Mouse (Mus musculus) frontal cortex, adult (tissue): Measurements from ENCODE around the gene Slc38a3.
"Not testable (repeated sequence)": the region's sequence is repeated elsewhere in the genome, so short reads cannot be mapped to it uniquely, and the experiment has no call there.

Source experiments
- ATAC-seq: cut with Nextera tagmentation; 2 replicates; pipeline ENCODE4 v1.9.2; 2017; ENCODE audit warnings: mild to moderate bottlenecking, moderate library complexity, mixed read lengths; ENCODE audit not compliant: low TSS enrichment

Slc38a3 gene

GRCm38 (mm10) chr9:107695441-107696105 is 26.2 kb upstream of the Slc38a3 start:
- ATAC-seq = no peak

- no peak for ATAC-seq
These were observed 25.3 kb upstream of the Slc38a3 start for GRCm38 (mm10) chr9:107694627-107695026.

GRCm38 (mm10) chr9:107693433-107693987 is 24.2 kb upstream of the Slc38a3 start:
- ATAC-seq = no peak

DNA sequence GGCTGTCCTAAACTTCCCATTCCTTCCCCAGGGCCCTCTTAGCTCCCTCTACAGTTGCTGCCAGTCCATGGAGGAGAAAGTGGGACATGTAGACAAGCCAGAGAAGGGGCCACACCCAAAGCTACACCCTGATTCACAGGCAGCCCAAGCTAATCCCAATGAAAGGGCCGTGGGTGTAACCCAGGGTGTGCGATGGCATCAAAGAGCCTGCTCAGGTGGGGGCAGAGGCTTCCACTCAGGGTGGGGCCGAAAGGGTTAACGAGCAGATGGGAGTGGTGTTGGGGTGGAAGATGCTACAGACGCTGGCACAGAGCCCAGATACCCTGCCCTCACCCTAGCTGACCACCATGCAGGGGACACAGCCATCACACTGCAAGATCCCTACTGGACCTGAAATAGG is 23.5 kb upstream of the Slc38a3 start:
- ATAC-seq = no peak

DNA sequence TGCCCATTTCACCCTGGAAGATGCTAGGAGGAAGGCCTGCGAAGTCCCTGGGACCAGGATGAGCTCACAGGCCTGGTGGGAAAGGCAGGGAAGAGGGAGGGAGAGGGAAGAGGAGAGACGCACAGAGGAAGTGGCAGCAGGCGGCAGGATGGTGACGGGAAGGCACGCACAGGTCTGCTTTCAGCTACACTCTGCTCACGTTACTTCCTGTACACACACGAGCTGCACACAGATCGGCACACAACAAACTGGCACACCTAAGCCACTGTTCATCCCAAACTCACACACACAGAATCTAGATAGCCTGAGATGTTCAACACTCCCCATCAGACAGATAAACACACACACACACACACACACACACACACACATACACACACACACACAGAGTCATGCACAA is 21.1 kb upstream of the Slc38a3 start:
- no peak for ATAC-seq

DNA sequence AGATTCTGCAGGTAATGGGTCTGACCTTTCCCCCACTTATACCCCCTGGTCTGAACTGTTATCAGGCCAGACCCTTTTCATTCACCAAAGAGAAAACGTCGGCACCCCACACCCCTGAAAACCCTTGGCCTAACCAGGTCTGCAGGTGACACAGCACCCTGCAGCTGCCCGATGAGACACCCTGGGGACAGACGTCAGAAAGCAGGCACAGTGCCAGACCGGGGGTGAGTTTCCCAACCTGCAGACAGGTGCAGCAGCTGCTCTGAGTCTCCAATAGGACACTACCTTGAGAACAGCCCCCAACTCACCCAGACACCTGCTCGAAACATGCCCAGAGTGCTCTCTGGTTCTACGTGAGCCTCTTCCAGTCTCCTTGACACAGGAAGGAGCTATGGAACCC is 19.6 kb upstream of the Slc38a3 start:
- no peak for ATAC-seq

DNA sequence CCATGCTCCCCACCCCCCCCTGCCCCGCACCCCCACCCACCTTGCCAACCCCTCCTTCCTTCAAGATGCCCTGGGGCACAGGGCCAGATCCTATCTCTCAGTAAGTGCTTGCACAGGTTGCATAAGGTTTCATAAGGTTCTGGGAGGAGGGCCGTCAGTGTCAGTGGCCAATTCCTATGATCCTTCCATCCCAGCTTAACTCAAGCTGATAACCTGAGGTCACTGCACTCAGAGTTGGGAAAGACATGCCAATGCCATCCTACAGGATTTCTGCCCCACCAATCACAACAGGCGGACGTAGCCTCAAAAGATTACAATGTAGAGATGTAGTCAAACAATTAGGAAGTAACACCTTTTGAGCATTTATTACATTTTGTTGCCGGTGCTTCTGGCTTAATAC is 19.1 kb upstream of the Slc38a3 start:
- no peak for ATAC-seq

DNA sequence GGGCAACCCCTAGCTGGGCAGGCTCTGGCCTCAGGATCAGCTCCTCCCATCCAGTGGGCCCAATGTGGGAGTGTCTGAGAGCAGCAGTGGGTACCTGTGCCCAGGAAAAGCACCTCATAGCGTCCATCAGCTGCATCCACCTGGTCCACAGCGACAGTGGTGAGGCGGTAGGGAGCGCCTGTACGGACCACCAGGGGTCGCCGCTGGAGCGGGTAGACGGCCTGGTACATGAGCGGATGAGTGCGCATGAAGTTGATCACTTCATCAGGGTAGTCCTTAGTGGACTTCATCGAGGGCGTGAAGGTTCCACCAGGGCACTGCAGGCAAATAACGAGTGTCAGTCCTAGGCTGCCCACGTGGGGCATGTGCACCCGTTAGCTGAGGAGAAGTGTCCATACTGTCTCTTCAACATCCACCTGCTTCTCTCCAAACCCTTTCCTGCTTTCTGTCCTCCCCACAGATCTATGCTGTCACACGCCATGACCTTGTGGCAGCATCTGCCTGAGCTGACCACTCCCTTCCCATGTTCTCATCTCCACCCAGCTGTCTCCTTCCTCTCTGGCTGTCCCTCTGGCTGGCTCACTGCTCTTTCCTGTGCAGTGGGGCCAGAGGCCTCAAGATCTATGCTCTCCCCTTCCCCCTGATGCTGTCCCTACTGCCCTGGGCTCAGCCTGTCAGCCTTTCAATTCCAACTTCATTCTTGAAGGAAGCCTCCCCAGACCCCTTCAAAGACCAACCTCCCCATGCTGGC is 16.1 kb upstream of the Slc38a3 start:
- ATAC-seq = no peak

DNA sequence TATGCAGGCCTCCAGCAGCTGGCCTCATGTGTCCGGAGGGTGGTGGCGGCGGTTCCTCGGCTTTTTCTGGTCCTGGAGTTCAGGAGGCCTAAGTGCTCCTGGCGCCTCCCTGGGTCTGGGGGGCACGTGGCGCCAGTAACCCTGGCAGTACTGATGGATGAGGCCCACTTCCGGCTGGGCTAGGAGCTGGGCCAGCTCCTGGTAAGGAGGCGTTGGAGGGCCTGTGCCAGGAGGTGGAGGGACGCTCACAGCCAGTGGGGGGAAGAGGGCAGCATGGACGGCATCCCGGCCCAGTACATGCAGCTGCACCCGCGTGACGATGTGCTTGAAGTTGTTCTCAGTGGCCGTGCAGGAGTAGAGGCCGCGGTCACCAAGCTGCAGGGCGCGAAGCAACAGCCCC is 13.1 kb upstream of the Slc38a3 start:
- ATAC-seq = no peak

DNA sequence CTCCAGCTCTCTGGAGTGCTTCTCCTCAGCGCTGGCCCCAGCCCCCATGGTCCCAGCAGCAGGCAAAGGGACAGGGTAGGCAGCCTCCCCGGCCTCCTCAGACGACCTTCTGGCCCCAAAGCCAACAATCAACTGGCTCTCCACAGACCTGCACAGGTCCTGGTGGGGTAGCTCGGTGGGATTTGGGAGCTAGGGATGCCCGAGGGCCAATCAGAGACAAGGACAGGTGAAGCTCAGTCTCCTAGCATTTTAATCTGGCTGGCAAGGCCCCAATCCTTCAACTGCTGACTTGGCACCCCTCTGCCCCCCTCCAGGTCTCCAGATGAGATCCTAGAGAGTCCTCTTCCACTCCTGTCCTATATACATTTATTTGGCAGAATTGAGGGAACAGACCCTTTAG is 10.2 kb upstream of the Slc38a3 start, which contains the start of gene Gnat1:
TSS of gene Gnat1 (minus strand) at position 212 of the 400 bp plus-strand sequence.
- no peak for ATAC-seq

GRCm38 (mm10) chr9:107678861-107679260 is 9.5 kb upstream of the Slc38a3 start:
- no peak for ATAC-seq

DNA sequence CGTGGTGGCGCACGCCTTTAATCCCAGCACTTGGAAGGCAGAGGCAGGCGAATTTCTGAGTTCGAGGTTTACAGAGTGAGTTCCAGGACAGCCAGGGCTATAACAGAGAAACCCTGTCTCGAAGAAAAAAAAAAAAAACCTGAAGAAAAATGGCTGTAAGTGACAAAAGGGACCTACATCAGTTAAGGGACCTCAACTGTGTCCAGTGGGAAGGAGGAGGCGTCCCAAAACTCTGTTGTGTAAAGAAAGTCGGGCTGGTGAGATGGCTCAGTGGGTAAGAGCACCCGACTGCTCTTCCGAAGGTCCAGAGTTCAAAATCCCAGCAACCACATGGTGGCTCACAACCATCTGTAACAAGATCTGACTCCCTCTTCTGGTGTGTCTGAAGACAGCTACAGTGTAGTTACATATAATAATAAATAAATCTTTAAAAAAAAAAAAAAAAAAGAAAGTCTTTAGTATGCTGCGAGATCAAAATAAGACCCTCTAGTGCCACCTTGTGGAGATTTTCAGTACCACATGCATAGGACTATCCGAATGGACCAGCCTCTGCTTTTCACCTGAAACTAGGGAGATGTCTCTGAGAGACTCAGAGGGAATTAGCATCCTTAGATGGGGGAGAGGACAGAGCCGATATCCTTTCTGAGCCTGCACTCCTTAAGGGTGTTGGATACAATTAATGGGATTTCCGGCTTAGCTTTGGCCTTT is 8.6 kb upstream of the Slc38a3 start:
- not testable (repeated sequence) for ATAC-seq

DNA sequence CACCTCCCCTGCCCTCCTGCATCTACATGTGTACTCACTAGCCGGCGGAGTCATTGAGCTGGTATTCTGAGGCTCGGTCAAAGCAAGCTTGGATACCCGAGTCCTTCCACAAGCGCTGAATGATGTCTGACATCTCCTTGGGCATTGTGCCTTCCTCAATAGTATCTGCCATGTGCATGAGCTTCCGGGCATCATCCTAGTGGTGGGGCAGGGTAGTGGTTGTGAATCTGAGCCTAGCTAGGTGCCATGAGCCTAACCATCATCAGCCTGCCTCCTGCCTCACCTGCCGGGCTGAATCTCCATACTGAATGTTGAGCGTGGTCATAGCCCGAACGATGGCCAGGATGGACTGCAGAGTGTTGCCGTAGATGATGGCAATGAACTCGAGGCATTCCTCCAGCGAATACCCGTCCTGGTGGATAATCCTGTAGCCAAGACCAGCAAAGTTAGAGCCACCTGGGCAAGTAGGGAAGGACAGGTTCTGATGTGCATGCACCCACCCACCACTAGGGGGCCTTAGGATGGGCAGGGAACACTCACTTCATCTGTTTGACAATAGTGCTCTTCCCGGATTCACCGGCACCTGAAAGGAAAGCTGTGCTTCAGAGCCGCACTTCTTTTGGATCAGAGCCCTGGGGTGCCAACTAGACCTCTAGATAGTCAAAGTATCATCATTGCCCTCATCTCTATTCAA is 7.9 kb upstream of the Slc38a3 start:
- ATAC-seq = 0 out of 2 replicates have a peak, but pooled peaks have one; percentile 59

DNA sequence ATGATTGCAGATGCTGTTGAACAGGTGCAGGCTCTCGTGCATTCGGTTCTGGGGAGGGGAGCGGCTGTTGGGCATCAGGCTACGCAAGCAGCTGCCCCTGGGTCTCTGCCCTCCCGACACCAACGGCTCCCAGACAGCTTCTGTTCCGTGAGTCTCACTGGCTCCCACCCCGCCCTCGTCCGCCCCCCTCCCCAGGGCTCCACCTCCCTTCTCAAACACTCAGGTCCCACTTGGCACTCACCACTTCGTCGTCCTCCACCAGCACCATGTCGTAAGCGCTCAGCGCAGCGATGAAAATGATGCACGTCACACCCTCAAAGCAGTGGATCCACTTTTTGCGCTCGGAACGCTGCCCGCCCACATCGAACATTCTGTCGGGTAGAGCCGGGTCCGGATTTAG is 7.0 kb upstream of the Slc38a3 start:
- ATAC-seq = 0 out of 2 replicates have a peak, but pooled peaks have one; percentile 24

DNA sequence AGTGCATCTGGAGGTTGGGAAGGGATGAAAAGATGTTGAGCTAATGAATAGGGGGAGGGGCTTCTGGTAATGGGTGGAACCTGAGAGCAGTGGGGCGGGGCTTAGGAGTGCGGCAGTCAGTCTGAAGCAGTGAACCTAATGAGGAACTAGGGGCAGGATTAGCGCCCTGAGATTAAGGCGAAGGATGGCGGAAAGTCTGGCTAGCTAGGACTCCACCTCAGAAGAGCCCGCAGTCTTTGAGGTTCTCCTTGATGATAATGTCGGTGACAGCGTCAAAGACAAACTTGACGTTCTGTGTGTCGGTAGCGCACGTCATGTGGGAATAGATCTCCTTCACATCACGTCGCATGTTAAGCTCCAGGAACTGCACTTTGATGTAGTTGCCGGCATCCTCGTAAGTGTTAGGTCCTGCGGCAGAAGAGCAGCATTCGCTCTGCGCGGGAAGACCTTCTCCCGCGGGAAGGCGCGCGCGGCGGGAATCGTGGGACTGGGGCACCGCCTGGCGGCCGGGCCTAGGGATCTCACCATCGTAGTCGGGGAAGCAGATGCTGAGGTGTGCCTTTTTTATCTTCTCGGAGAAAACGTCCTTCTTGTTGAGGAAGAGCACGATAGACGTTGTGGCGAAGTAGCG is 6.5 kb upstream of the Slc38a3 start:
- ATAC-seq = peak; percentile 75

DNA sequence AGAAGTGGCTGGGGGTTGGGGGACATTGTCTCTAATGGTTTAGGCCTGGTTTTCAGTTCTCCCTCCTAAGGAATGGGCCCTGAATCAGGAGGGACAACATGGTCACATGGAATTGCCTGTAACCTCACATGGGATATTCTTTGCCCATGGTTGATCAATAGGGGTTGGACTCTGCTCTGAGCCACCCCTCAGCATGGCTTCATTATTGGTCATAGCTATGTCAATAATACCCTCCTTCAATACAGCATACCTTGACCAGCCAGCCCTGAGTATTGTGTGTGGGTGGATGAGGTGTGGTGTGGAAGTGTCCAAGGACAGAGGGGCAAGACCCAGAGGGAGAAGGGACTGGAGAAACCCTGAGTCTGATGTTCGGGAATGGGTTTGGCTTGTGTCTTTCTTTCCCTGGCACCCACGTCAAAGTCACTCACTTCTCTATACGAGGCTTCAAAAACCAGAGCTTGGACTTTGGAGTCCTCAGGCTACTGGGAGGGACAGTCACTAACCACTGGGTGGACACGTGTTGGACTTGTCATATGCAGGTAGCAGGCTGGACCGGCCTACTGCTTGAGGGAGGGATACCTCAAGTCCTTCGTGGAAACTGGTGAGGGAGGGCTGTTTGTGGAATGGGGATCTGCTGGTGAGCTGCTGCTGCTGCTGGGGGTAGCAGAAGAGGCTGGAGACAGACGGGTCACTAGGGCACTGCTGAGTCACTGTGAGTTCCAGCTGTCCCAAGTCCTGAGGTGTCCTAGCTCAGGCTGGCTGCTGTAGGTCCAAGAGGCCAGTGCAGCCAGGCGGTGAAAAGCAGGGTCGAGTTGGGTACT is 5.5 kb upstream of the Slc38a3 start:
- ATAC-seq = no peak

DNA sequence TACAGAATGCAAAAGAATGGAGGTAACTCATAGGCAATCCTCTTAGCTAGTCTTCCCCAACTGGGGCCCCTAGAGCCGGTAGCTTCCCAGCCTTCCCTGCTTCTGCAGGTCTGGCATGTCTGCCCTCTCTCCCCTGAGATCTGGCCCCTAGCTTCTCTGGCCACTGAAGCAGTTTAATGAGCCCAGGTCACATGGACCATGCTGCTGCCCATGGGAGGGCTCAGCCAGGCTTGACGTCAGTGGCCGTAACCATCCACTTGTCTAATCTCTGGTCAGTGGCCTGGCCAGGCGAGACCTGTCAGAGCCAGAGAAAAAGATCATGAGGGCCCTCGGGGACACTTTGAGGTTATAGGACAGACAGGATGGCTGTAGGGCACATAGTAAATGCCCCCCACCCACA is 929 bp upstream of the Slc38a3 start:
- ATAC-seq = no peak

GRCm38 (mm10) chr9:107668916-107669315 is 414 bp downstream of the Slc38a3 start:
- no peak for ATAC-seq

DNA sequence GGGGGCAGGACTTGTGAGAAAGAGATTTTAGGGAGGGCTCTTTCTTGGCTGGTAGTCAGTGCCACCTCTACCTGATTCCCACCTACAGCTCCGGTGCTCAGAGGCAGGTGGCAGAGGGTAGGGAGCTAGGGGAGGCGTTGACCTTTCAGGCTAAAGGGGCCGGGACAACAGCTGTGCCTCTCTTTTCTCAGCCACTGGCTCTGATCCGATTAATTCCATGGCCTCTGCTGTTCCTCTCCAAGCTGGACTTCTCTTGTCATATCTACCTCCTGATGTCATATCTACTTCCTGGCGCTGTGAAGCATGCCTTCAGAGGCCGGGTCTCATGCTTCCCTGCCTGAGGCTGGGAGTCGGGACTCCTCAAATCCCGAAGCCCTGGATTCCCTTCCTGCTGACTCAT is 1.3 kb downstream of the Slc38a3 start:
- ATAC-seq = no peak

GRCm38 (mm10) chr9:107667219-107667618 is 2.1 kb downstream of the Slc38a3 start:
- no peak for ATAC-seq
